In genomic region chr1:179060113-179060955, GRCm38 (mm10) we compare ENCODE assay signal across 8 mouse cellular contexts.
A peak's percentile ranks its signal among the peaks of the same experiment; 100 is the strongest.
DNase-seq lines count a peak whose midpoint lies in the region; ATAC-seq lines count a peak whose summit lies in the region.

No protein-coding gene starts in this region.

- H3K4me3 ChIP-seq in heart, embryonic 12.5 days: no peak overlapping the region
- H3K4me3 ChIP-seq in liver, embryonic 13.5 days (replicated peaks): no peak overlapping the region

- H3K27me3 ChIP-seq in heart, embryonic 12.5 days (replicated peaks): no peaks in the 10 kb centered on the region
- no peaks in the 10 kb centered on the region for H3K27me3 ChIP-seq in liver, embryonic 13.5 days

- peaks cover 56% of the 10 kb centered on the region for H3K4me1 ChIP-seq in heart, embryonic 12.5 days (replicated peaks)
- peaks cover 45% of the 10 kb centered on the region for H3K4me1 ChIP-seq in liver, embryonic 13.5 days (replicated peaks)

- intact Hi-C loops in heart, postnatal 36 days (cut with DNase I): no loop called here

- WGBS in heart, embryonic 12.5 days: 57% methylated on average over 18 of the region's 18 CpGs
- 53% methylated on average over 18 of the region's 18 CpGs for WGBS in liver, embryonic 13.5 days (ENCODE audit: insufficient replicate concordance)

- no peaks in the 10 kb centered on the region for H3K36me3 ChIP-seq in heart, embryonic 12.5 days
- no peaks in the 10 kb centered on the region for H3K36me3 ChIP-seq in liver, embryonic 13.5 days

- H3K27ac ChIP-seq in heart, embryonic 12.5 days (ENCODE audit: poor library complexity, severe bottlenecking): peak overlapping the region; percentile 90
- peak overlapping the region; percentile 57; the same call in 1 of the 2 replicates for H3K27ac ChIP-seq in liver, embryonic 13.5 days

- no peak for DNase-seq in heart, postnatal 36 days
- peak; percentile 45 to 49 for DNase-seq in cerebellum, postnatal 25 days
- DNase-seq in liver, embryonic 13.5 days: no peak
- no peak for DNase-seq in adrenal gland, adult (ENCODE audit: inconsistent age in 2 of 2, low spot score in 1 of 2)
- no peak for DNase-seq in frontal cortex, postnatal 10 days (ENCODE audit: low spot score in 2 of 2)
- DNase-seq in urinary bladder, postnatal 4 days (ENCODE audit: low spot score in 2 of 2): no peak

- no peak overlapping the region for H3K4me2 ChIP-seq in heart, embryonic 12.5 days
- H3K4me2 ChIP-seq in liver, embryonic 13.5 days: 0 out of 2 replicates have a peak overlapping the region, but pooled peaks have one; percentile 34

- ATAC-seq in heart, embryonic 12.5 days (ENCODE audit: insufficient number of reproducible peaks, low FRiP score): no peak
- 0 out of 4 replicates have a peak, but pooled peaks have one; percentile 15 to 24 for ATAC-seq in hematopoietic stem cell, adult 5-6 weeks (replicated peaks in 1 of 2; ENCODE audit: insufficient read depth in 1 of 2, low FRiP score in 2 of 2, low TSS enrichment in 1 of 2, low read depth in 1 of 2, poor library complexity in 2 of 2, severe bottlenecking in 2 of 2)
- ATAC-seq in liver, embryonic 13.5 days (ENCODE audit: low read depth): peak; percentile 27; the same call in 1 of the 2 replicates

- no peaks in the 10 kb centered on the region for H3K9me3 ChIP-seq in heart, embryonic 12.5 days (replicated peaks)
- no peaks in the 10 kb centered on the region for H3K9me3 ChIP-seq in liver, embryonic 13.5 days (replicated peaks)

- H3K9ac ChIP-seq in heart, embryonic 12.5 days: no peak overlapping the region
- H3K9ac ChIP-seq in liver, embryonic 13.5 days: no peak overlapping the region

Comparison
In these comparisons a context has a peak if more than half of its experiments do, and no peak if none do; other contexts are left out.
1. DNase-seq: peak in cerebellum, postnatal 25 days (2 of 2); none in heart, postnatal 36 days (0 of 2), liver, embryonic 13.5 days (single experiment), adrenal gland, adult (0 of 2), frontal cortex, postnatal 10 days (0 of 2) and urinary bladder, postnatal 4 days (0 of 2).